Mouse (Mus musculus): ENCODE data around the gene Ppm1m. TPM values are rescaled to one million over a fixed set of nuclear protein-coding genes. Genes with fewer than 3 reads are reported as not detected.

The Ppm1m gene
- polyA plus RNA-seq, 1 experiment from 2014 or later, result 11.1 TPM

DNA sequence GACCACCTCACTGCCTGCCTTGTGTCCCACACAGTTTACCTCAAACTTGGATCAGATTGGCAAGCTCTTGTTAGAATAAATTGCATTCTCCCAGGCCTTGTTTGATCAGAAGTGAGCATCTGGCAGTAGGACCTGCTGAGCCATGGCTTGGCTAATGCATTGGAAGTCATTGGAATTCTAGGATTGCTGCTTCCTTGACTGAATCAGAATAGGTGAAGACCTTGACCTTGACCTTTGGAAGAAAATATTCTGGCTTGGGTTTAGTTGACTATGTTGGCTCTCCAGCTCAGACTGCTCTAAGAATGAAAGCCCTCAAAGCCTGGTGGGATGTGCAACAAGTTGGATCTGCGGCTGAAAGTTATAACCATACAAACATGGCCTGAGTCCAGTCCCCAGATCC is 8.2 kb downstream of the Ppm1m start:
- H3K4me1 ChIP-seq (ENCODE audit: insufficient read depth), result peaks cover 9% of the 10 kb centered on the region
- WGBS (ENCODE audit: insufficient replicate concordance), result 86% methylated on average over 1 of the region's 1 CpGs
- no peaks in the 10 kb centered on the region for H3K27me3 ChIP-seq (ENCODE audit: insufficient read depth, low read length)
- no peaks in the 10 kb centered on the region for H3K9me3 ChIP-seq (ENCODE audit: low read length)
- H3K27ac ChIP-seq (ENCODE audit: low read depth), result no peak overlapping the region
- H3K9ac ChIP-seq (replicated peaks), result no peak overlapping the region
- DNase-seq, result no peak
- no peak overlapping the region for H3K4me2 ChIP-seq (ENCODE audit: low read depth, low read length)
- H3K4me3 ChIP-seq (ENCODE audit: low read depth, low read length), result no peak overlapping the region
- ATAC-seq, result no peak
- TF ChIP-seq EP300 (IDR thresholded peaks at IDR 0.05; ENCODE audit: low read depth) (no peak), CTCF (IDR thresholded peaks at IDR 0.05; ENCODE audit: low read depth) (no peak)
- peaks cover 63% of the 10 kb centered on the region for H3K36me3 ChIP-seq (replicated peaks; ENCODE audit: insufficient read depth, low read length)

DNA sequence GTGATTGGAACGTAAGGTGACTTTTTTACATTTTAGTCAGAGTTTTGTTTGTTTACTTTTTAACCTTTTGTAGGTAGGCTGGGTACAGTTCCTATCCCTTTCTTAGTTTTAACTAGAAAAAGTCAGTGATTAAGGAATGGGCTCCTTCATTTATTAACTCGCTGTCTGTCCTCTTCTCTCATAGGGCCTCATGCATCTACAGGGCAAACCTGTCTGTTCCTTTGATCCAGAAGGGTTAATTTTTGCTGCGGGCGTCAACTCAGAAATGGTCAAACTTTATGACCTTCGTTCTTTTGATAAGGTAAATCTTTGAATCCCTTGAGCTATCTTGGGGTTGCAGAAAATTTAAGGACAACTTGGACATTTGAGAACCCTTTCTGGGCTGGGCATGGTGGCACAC is 15.6 kb downstream of the Ppm1m start:
- Histone ChIP-seq H3K4me1 (ENCODE audit: insufficient read depth) (no peaks in the 10 kb centered on the region), H3K4me3 (ENCODE audit: low read depth, low read length) (no peak overlapping the region), H3K36me3 (replicated peaks; ENCODE audit: insufficient read depth, low read length) (peaks cover 97% of the 10 kb centered on the region), H3K27ac (ENCODE audit: low read depth) (no peak overlapping the region), H3K27me3 (ENCODE audit: insufficient read depth, low read length) (no peaks in the 10 kb centered on the region), H3K9me3 (ENCODE audit: low read length) (no peaks in the 10 kb centered on the region), H3K9ac (replicated peaks) (no peak overlapping the region), H3K4me2 (ENCODE audit: low read depth, low read length) (no peak overlapping the region)
- ATAC-seq (no peak), DNase-seq (no peak)
- TF ChIP-seq EP300 (IDR thresholded peaks at IDR 0.05; ENCODE audit: low read depth) (no peak), CTCF (IDR thresholded peaks at IDR 0.05; ENCODE audit: low read depth) (no peak)
- 87% methylated on average over 5 of the region's 5 CpGs for WGBS (ENCODE audit: insufficient replicate concordance)

DNA sequence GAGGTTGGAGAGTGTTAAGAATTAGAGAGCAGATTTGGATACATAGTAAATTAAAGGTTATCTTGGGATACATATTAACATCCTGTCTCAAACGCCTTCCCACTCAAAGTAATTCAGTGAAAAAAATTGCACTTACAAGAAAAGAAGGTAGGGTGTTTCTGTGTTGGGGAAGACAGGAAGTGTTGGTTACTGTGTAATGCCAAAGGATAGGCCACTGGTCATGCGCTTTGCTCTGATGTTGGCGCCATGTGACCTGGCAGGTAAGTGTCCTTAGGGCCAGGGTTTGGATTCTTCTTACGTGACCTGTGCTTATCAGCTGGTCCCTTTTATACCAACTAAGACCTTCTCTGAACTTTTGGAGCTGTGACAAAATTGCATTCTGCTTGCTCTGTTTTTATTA is 17.4 kb downstream of the Ppm1m start:
- ATAC-seq, result no peak
- Histone ChIP-seq H3K4me1 (ENCODE audit: insufficient read depth) (no peaks in the 10 kb centered on the region), H3K9ac (replicated peaks) (no peak overlapping the region), H3K4me2 (ENCODE audit: low read depth, low read length) (no peak overlapping the region), H3K27ac (ENCODE audit: low read depth) (no peak overlapping the region), H3K4me3 (ENCODE audit: low read depth, low read length) (no peak overlapping the region), H3K27me3 (ENCODE audit: insufficient read depth, low read length) (no peaks in the 10 kb centered on the region), H3K36me3 (replicated peaks; ENCODE audit: insufficient read depth, low read length) (peaks cover 97% of the 10 kb centered on the region), H3K9me3 (ENCODE audit: low read length) (no peaks in the 10 kb centered on the region)
- TF ChIP-seq CTCF (IDR thresholded peaks at IDR 0.05; ENCODE audit: low read depth) (no peak), EP300 (IDR thresholded peaks at IDR 0.05; ENCODE audit: low read depth) (no peak)
- WGBS (ENCODE audit: insufficient replicate concordance), result 84% methylated on average over 4 of the region's 4 CpGs
- no peak for DNase-seq

DNA sequence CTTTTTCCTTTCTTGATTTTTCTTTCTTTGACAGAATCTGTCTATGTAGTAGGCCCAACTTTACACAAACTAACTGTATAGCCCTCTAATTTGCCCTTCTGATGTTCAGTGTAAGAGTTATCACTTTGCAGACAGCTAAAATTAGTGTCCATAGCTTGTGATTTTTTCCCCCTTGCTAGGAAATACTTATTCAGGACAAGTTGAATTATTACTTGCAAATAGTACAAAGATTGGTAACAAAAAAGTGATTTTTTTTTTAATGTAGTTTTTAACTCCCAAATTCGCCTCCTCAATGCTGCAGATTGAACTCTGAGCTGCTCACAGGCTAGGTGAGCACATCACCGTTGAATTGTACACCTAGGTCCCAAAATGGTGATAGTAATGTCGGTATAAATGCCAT is 19.6 kb downstream of the Ppm1m start:
- Histone ChIP-seq H3K27me3 (ENCODE audit: insufficient read depth, low read length) (no peaks in the 10 kb centered on the region), H3K4me3 (ENCODE audit: low read depth, low read length) (no peak overlapping the region), H3K9me3 (ENCODE audit: low read length) (no peaks in the 10 kb centered on the region), H3K4me2 (ENCODE audit: low read depth, low read length) (no peak overlapping the region), H3K4me1 (ENCODE audit: insufficient read depth) (peaks cover 9% of the 10 kb centered on the region), H3K27ac (ENCODE audit: low read depth) (no peak overlapping the region), H3K9ac (replicated peaks) (no peak overlapping the region), H3K36me3 (replicated peaks; ENCODE audit: insufficient read depth, low read length) (peaks cover 92% of the 10 kb centered on the region)
- DNase-seq, result no peak
- no peak for ATAC-seq
- WGBS (ENCODE audit: insufficient replicate concordance), result 87% methylated on average over 3 of the region's 3 CpGs
- TF ChIP-seq CTCF (IDR thresholded peaks at IDR 0.05; ENCODE audit: low read depth) (no peak), EP300 (IDR thresholded peaks at IDR 0.05; ENCODE audit: low read depth) (no peak)

DNA sequence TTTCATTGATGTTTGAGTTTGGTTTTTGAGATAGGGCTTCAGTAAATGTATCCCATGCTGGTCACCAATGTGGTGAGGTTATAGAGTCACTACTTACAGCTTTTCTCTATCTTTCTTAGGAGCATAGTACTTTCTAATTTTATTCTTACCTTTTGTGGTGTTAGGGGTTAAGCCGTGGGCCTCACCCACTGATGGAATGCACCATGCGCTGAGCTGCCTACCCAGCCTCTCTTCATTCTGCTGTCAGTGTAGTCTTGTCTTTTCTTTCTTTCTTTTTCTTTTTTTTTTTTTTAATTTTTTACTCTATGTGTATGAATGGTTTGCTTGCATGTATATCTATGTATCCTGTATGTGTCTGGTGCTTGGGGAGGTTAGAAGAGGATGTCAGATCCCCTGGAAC is 20.1 kb downstream of the Ppm1m start:
- no peak for TF ChIP-seq EP300 (IDR thresholded peaks at IDR 0.05; ENCODE audit: low read depth)
- no peak for TF ChIP-seq CTCF (IDR thresholded peaks at IDR 0.05; ENCODE audit: low read depth)
- no peak overlapping the region for H3K4me2 ChIP-seq (ENCODE audit: low read depth, low read length)
- no peak overlapping the region for H3K4me3 ChIP-seq (ENCODE audit: low read depth, low read length)
- DNase-seq, result no peak
- H3K27me3 ChIP-seq (ENCODE audit: insufficient read depth, low read length), result no peaks in the 10 kb centered on the region
- no peaks in the 10 kb centered on the region for H3K9me3 ChIP-seq (ENCODE audit: low read length)
- no peak overlapping the region for H3K9ac ChIP-seq (replicated peaks)
- H3K4me1 ChIP-seq (ENCODE audit: insufficient read depth), result peaks cover 14% of the 10 kb centered on the region
- peaks cover 87% of the 10 kb centered on the region for H3K36me3 ChIP-seq (replicated peaks; ENCODE audit: insufficient read depth, low read length)
- H3K27ac ChIP-seq (ENCODE audit: low read depth), result no peak overlapping the region
- WGBS (ENCODE audit: insufficient replicate concordance), result 82% methylated on average over 2 of the region's 2 CpGs
- no peak for ATAC-seq

DNA sequence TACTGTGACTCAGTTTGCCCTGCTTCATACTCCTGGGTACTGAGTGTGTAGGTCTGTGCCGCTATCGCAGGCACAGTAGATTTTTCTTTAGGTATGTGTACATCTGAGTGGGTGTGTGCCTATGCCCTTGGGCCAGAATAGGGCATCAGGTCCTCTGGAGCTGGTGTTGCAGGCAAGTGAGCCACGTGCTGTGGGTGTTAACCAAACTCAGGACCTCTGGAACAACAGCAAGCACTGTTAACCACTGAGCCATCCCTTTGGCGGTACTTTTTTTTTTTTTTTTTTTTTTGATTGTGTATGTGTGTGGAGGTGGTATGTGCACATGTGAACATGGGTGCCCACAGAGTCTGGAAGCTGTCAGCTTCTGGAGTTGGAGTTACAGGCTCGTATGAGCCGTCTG is 21.7 kb downstream of the Ppm1m start:
- no peak overlapping the region for H3K4me3 ChIP-seq (ENCODE audit: low read depth, low read length)
- TF ChIP-seq EP300 (IDR thresholded peaks at IDR 0.05; ENCODE audit: low read depth) (no peak), CTCF (IDR thresholded peaks at IDR 0.05; ENCODE audit: low read depth) (no peak)
- DNase-seq, result no peak
- H3K9ac ChIP-seq (replicated peaks), result no peak overlapping the region
- peaks cover 72% of the 10 kb centered on the region for H3K36me3 ChIP-seq (replicated peaks; ENCODE audit: insufficient read depth, low read length)
- no peaks in the 10 kb centered on the region for H3K27me3 ChIP-seq (ENCODE audit: insufficient read depth, low read length)
- H3K9me3 ChIP-seq (ENCODE audit: low read length), result no peaks in the 10 kb centered on the region
- 85% methylated on average over 6 of the region's 6 CpGs for WGBS (ENCODE audit: insufficient replicate concordance)
- no peak for ATAC-seq
- H3K4me1 ChIP-seq (ENCODE audit: insufficient read depth), result peaks cover 25% of the 10 kb centered on the region
- H3K4me2 ChIP-seq (ENCODE audit: low read depth, low read length), result no peak overlapping the region
- H3K27ac ChIP-seq (ENCODE audit: low read depth), result no peak overlapping the region

DNA sequence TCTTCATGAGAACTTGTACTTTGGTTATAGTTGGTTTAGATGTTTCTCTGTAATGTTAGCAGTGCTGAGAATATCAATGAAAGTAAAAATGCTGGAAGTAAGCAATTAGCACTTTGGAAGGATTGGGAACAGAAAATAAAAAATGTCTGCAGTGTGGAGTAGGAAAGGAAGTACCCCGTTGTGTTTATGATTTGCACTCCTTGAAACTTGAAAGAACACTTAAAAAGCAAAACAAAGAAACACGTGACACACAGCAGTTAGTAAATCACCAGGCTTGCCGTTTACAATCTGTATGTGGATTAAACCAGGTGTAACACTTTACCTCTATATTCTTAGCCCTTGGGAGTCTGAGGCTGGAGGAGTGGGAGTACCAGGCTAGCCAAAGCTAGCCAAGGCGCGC is 22.8 kb downstream of the Ppm1m start:
- H3K27me3 ChIP-seq (ENCODE audit: insufficient read depth, low read length), result no peaks in the 10 kb centered on the region
- H3K9me3 ChIP-seq (ENCODE audit: low read length), result no peaks in the 10 kb centered on the region
- no peak overlapping the region for H3K27ac ChIP-seq (ENCODE audit: low read depth)
- peaks cover 29% of the 10 kb centered on the region for H3K4me1 ChIP-seq (ENCODE audit: insufficient read depth)
- H3K9ac ChIP-seq (replicated peaks), result no peak overlapping the region
- H3K4me3 ChIP-seq (ENCODE audit: low read depth, low read length), result no peak overlapping the region
- H3K4me2 ChIP-seq (ENCODE audit: low read depth, low read length), result no peak overlapping the region
- WGBS (ENCODE audit: insufficient replicate concordance), result 84% methylated on average over 5 of the region's 5 CpGs
- DNase-seq (no peak), ATAC-seq (no peak)
- peaks cover 62% of the 10 kb centered on the region for H3K36me3 ChIP-seq (replicated peaks; ENCODE audit: insufficient read depth, low read length)
- TF ChIP-seq CTCF (IDR thresholded peaks at IDR 0.05; ENCODE audit: low read depth), result no peak
- TF ChIP-seq EP300 (IDR thresholded peaks at IDR 0.05; ENCODE audit: low read depth), result no peak

Data from liver, postnatal 0 days (tissue).